Mouse (Mus musculus) midbrain, embryonic 12.5 days (tissue): ENCODE results near the gene Mcm2. TPM values are rescaled to one million over a fixed set of nuclear protein-coding genes. Genes with fewer than 3 reads are reported as not detected.

Experiments used
- ATAC-seq: fragments of 200-750 bp; cut with Nextera tagmentation; 2 replicates; pipeline ENCODE4 v1.8.0; 2017; ENCODE audit warnings: low read depth, moderate TSS enrichment, moderate library complexity; ENCODE audit not compliant: low FRiP score
- H3K27ac ChIP-seq: fragments of 300-500 bp; sonication (generic); replicated peaks from 2 replicates; pipeline ENCODE4 v1.5.1; 2016; ENCODE audit warnings: mild to moderate bottlenecking
- H3K27me3 ChIP-seq: fragments of 300-500 bp; sonication (generic); 2 replicates; pipeline ENCODE4 v1.6.1; 2016; ENCODE audit warnings: mild to moderate bottlenecking
- H3K36me3 ChIP-seq: fragments of 300-500 bp; sonication (generic); 2 replicates; pipeline ENCODE4 v1.6.1; 2016
- H3K4me1 ChIP-seq: fragments of 300-500 bp; sonication (generic); 2 replicates; pipeline ENCODE4 v1.6.1; 2016
- H3K4me2 ChIP-seq: fragments of 300-500 bp; sonication (generic); replicated peaks from 2 replicates; pipeline ENCODE4 v1.6.1; 2016; ENCODE audit warnings: mild to moderate bottlenecking, moderate library complexity
- H3K4me3 ChIP-seq: fragments of 300-500 bp; sonication (generic); 2 replicates; pipeline ENCODE4 v1.5.1; 2016; ENCODE audit warnings: mild to moderate bottlenecking
- H3K9ac ChIP-seq: fragments of 300-500 bp; sonication (generic); replicated peaks from 2 replicates; pipeline ENCODE4 v1.6.1; 2016; ENCODE audit warnings: mild to moderate bottlenecking, moderate library complexity
- H3K9me3 ChIP-seq: fragments of 300-500 bp; sonication (generic); 2 replicates; pipeline ENCODE4 v1.6.1; 2016; ENCODE audit warnings: mild to moderate bottlenecking
- WGBS: fragments of 180-500 bp; shearing (Covaris S2); methylation state at CpG from one replicate; pipeline ENCODE4 v1.1.7; 2016; 5-methylcytosine and 5-hydroxymethylcytosine counted together
- polyA plus RNA-seq: library from polyadenylated mRNA; unstranded; fragments of >200 nt; fragmentation: Nextera tagmentation; extraction: Ambion mirVana; gene quantifications from 2 replicates; pipeline ENCODE4 v1.2.1, GENCODE M21; 2016

The Mcm2 gene
- polyA plus RNA-seq, 1 experiment from 2014 or later, result 157 TPM

GRCm38 (mm10) chr6:88843241-88843640 lies 55.3 kb downstream of the Mcm2 start:
- Histone ChIP-seq H3K36me3 (peaks cover 41% of the 10 kb centered on the region), H3K9ac (peak overlapping the region; percentile 65; the same call in 1 of the 2 replicates), H3K4me3 (peak overlapping the region; percentile 81), H3K4me2 (peak overlapping the region; percentile 91), H3K27me3 (0 out of 2 replicates have a peak, but pooled peaks cover 6% of the 10 kb centered on the region), H3K9me3 (no peaks in the 10 kb centered on the region), H3K4me1 (peaks cover 19% of the 10 kb centered on the region), H3K27ac (peak overlapping the region; percentile 82; the same call in 1 of the 2 replicates)
- ATAC-seq, result no peak
- 73% methylated on average over 7 of the region's 7 CpGs for WGBS

GRCm38 (mm10) chr6:88842731-88843151 lies 55.8 kb downstream of the Mcm2 start:
- Histone ChIP-seq H3K9me3 (no peaks in the 10 kb centered on the region), H3K4me3 (peak overlapping the region; percentile 81), H3K4me2 (peak overlapping the region; percentile 91), H3K27me3 (0 out of 2 replicates have a peak, but pooled peaks cover 6% of the 10 kb centered on the region), H3K36me3 (peaks cover 41% of the 10 kb centered on the region), H3K27ac (peak overlapping the region; percentile 82), H3K9ac (peak overlapping the region; percentile 65), H3K4me1 (peaks cover 19% of the 10 kb centered on the region)
- WGBS, result under 1% methylated on average over 32 of the region's 32 CpGs
- no peak for ATAC-seq

- peak within 1 kb of the TSS; percentile 81 for H3K4me3 ChIP-seq
- H3K27me3 ChIP-seq, result 0 out of 2 replicates have a peak, but pooled peaks cover 6% of the 10 kb centered on the region
- peak; percentile 95 for ATAC-seq
- H3K27ac ChIP-seq, result peak within 1 kb of the TSS; percentile 82
- peak within 1 kb of the TSS; percentile 80 for H3K9ac ChIP-seq
- WGBS, result under 1% methylated on average over 71 of the region's 72 CpGs
- H3K4me1 ChIP-seq, result peaks cover 19% of the 10 kb centered on the region
- no peaks in the 10 kb centered on the region for H3K9me3 ChIP-seq
- H3K36me3 ChIP-seq, result peaks cover 46% of the 10 kb centered on the region
- H3K4me2 ChIP-seq, result peak within 1 kb of the TSS; percentile 91
These were observed 56.5 kb downstream of the Mcm2 start, which contains the start of gene Abtb1 for GRCm38 (mm10) chr6:88841781-88842689. Abtb1 (minus strand) TSS chr6:88841984.

DNA sequence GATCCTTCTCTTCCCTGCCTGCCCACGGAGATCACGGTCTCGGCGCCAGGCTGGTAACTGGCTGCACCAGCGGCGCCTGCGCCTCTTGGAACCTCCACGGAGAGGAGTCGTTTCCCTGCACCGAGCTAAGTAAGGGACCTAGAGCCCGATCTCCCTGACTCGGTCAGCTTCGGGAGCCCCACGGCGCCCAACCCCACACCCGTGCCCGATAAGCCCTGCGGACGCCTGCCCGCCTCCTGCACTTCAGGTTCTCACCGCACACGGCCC lies 57.1 kb downstream of the Mcm2 start:
- no peak for ATAC-seq
- Histone ChIP-seq H3K9me3 (no peaks in the 10 kb centered on the region), H3K4me1 (peaks cover 19% of the 10 kb centered on the region), H3K9ac (peak overlapping the region; percentile 80), H3K4me3 (peak overlapping the region; percentile 81), H3K27ac (peak overlapping the region; percentile 82), H3K4me2 (peak overlapping the region; percentile 91), H3K27me3 (0 out of 2 replicates have a peak, but pooled peaks cover 6% of the 10 kb centered on the region), H3K36me3 (peaks cover 47% of the 10 kb centered on the region)
- under 1% methylated on average over 22 of the region's 22 CpGs for WGBS

DNA sequence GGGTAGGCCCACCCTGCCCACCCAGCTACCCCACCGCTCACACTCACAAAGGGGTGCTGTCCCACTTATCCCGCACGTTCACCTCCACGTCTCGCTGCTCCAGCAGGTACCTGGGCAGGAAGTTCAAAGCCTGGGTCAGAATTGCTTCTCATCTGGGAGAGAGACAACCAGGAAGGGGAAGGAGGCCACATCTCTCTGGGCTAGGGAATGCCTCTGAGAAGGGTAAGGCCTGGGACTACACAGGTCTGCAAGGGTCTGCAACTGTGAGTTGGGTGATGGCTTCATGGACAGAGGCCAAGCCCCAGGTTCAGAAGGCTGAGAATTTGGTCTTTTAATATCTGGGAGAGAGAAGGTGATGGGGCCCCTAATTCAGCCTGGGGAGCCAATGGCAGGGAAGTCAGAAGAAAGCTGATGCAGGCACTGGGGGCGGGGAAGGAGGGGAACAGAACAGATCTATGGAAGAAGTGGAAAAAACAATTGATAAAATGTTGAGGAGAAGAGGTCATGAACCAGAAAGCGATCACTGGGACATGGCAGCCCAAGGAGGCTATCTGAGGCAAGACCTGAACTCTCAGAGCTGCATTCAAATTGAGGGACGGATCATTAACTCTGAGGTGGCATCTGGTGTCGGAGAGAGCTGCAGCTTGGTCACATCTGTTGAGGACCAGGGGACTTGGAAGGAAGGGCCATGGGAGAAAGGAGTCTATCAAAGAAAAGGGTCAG lies 57.6 kb downstream of the Mcm2 start:
- Histone ChIP-seq H3K9me3 (no peaks in the 10 kb centered on the region), H3K9ac (peak overlapping the region; percentile 80), H3K4me1 (peaks cover 19% of the 10 kb centered on the region), H3K36me3 (peaks cover 47% of the 10 kb centered on the region), H3K27me3 (0 out of 2 replicates have a peak, but pooled peaks cover 6% of the 10 kb centered on the region), H3K4me3 (peak overlapping the region; percentile 81), H3K27ac (peak overlapping the region; percentile 82), H3K4me2 (peak overlapping the region; percentile 91)
- 55% methylated on average over 9 of the region's 9 CpGs for WGBS
- ATAC-seq, result no peak

DNA sequence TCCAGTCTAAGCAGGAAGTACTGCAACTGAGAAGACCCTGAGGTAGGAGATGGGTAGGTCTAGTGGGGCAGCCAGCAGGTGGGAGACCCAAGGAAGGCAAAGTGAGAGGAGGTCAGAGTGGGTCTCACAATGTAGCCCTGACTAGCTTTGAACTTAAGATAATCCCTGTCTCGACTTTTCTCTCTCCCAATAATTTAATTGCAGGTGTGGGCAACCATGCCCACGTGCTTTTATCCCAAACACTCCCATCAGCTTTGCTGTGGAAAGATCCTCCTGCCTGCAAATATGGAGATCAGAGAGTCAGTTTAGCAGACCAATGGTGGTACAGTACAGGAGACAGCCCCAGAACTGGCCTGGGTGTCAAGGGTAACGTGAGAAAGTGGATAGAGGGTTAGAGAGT lies 58.4 kb downstream of the Mcm2 start:
- Histone ChIP-seq H3K9ac (no peak overlapping the region), H3K27me3 (0 out of 2 replicates have a peak, but pooled peaks cover 6% of the 10 kb centered on the region), H3K9me3 (no peaks in the 10 kb centered on the region), H3K4me3 (no peak overlapping the region), H3K4me1 (peaks cover 19% of the 10 kb centered on the region), H3K36me3 (peaks cover 51% of the 10 kb centered on the region), H3K27ac (no peak overlapping the region), H3K4me2 (peak overlapping the region; percentile 91)
- ATAC-seq, result no peak
- WGBS, result 74% methylated on average over 3 of the region's 3 CpGs

- no peak overlapping the region for H3K9ac ChIP-seq
- H3K27me3 ChIP-seq, result 0 out of 2 replicates have a peak, but pooled peaks cover 6% of the 10 kb centered on the region
- WGBS, result 84% methylated on average over 26 of the region's 26 CpGs
- H3K4me3 ChIP-seq, result no peak overlapping the region
- H3K27ac ChIP-seq, result no peak overlapping the region
- no peaks in the 10 kb centered on the region for H3K9me3 ChIP-seq
- H3K36me3 ChIP-seq, result peaks cover 48% of the 10 kb centered on the region
- ATAC-seq, result no peak
- peaks cover 19% of the 10 kb centered on the region for H3K4me1 ChIP-seq
- no peak overlapping the region for H3K4me2 ChIP-seq
These were observed 59.2 kb downstream of the Mcm2 start for GRCm38 (mm10) chr6:88839135-88839970.

GRCm38 (mm10) chr6:88838613-88839012 lies 60.0 kb downstream of the Mcm2 start:
- WGBS, result 93% methylated on average over 10 of the region's 10 CpGs
- ATAC-seq, result no peak
- Histone ChIP-seq H3K27me3 (0 out of 2 replicates have a peak, but pooled peaks cover 3% of the 10 kb centered on the region), H3K36me3 (peaks cover 43% of the 10 kb centered on the region), H3K4me1 (peaks cover 19% of the 10 kb centered on the region), H3K9ac (no peak overlapping the region), H3K4me2 (no peak overlapping the region), H3K9me3 (no peaks in the 10 kb centered on the region), H3K27ac (no peak overlapping the region), H3K4me3 (no peak overlapping the region)

DNA sequence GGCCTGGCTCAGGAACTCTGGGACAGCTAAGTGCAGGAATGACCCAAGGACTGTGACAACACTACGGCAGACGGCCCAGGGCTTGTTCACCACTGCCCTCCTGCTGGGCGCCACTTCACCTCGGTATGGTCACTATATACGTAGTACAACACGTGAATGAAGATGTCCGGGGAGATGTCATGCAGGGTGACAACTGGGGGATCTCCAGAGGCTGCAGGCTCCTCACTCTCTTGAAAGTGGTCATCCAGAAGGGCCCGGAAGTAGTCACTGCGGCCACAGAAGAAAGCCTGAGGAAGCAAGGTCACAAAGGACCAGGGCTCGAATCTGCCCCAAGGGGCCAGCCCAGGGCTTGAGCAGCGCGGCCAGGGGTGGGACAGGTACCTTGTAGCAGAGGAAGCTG lies 60.6 kb downstream of the Mcm2 start:
- ATAC-seq, result no peak
- Histone ChIP-seq H3K4me1 (peaks cover 16% of the 10 kb centered on the region), H3K36me3 (peaks cover 43% of the 10 kb centered on the region), H3K27ac (no peak overlapping the region), H3K4me2 (no peak overlapping the region), H3K9me3 (no peaks in the 10 kb centered on the region), H3K4me3 (no peak overlapping the region), H3K27me3 (no peaks in the 10 kb centered on the region), H3K9ac (no peak overlapping the region)
- WGBS, result 90% methylated on average over 12 of the region's 12 CpGs

DNA sequence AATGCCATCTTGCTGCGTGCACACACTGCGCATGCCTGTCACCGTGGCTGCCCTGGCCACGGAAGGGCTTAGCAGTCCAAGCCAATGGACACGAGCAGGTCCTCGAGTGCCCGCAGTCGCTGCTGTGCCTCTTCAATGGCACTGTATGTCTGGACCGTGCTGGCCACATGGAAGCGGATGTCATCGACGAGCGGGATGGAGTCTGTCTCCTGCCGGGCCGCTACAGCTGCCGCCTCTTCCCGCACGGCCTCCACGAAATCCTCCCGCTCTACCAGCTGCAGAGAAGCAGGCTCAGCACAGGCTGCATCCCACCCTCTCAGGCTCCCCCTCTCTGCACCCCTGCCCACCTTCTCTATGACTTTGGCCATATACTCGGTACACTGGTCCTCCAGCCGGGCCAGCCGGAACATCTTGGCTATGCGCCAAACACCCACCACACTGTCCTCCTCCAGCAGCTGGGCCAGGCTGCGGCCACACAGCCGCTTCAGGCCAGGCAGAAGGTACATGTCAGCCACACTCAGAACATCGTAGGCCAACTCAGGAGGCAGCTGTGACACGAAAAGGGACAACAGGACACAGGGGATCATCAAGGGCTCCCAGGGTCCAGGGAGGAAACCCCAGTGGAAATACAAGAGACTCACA lies 62.3 kb downstream of the Mcm2 start:
- ATAC-seq, result no peak
- WGBS, result 91% methylated on average over 28 of the region's 28 CpGs
- H3K27ac ChIP-seq, result no peak overlapping the region
- H3K4me1 ChIP-seq, result peaks cover 11% of the 10 kb centered on the region
- H3K27me3 ChIP-seq, result no peaks in the 10 kb centered on the region
- H3K4me2 ChIP-seq, result no peak overlapping the region
- peaks cover 43% of the 10 kb centered on the region for H3K36me3 ChIP-seq
- H3K9me3 ChIP-seq, result no peaks in the 10 kb centered on the region
- H3K9ac ChIP-seq, result no peak overlapping the region
- no peak overlapping the region for H3K4me3 ChIP-seq

DNA sequence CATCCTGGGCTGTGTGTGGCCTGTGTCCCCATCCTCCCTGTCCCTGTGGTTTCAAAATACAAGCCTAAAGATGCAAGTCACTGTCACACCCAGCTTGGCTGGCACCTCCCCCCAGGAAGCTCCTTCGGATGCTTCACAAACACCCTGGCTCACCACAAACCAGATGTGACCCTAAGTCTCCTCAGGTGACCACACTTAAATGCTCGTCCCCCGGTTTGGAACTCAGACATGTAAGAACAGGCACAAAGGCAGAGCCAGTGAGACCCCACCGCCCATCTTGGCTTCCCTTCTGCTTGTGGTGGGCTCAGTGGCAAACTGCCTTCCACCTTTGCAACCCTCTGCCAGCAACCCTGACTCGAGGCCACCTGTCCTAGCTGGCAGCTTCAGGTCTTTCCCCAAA lies 63.5 kb downstream of the Mcm2 start:
- Histone ChIP-seq H3K27ac (no peak overlapping the region), H3K36me3 (peaks cover 43% of the 10 kb centered on the region), H3K4me2 (no peak overlapping the region), H3K9ac (no peak overlapping the region), H3K27me3 (peaks cover 6% of the 10 kb centered on the region), H3K4me3 (no peak overlapping the region), H3K9me3 (no peaks in the 10 kb centered on the region), H3K4me1 (no peaks in the 10 kb centered on the region)
- ATAC-seq, result no peak
- WGBS, result 72% methylated on average over 5 of the region's 5 CpGs
